Mouse (Mus musculus) brain, embryonic 14.5 days (tissue): ENCODE measurements around the gene Sox13.

Experiments
- CTCF ChIP-seq: fragments of 200-500 bp; IDR thresholded peaks from 2 replicates; pipeline ENCODE4 v1.5.1; 2012; ENCODE audit warnings: inconsistent platforms, mild to moderate bottlenecking, moderate library complexity, borderline replicate concordance; ENCODE audit not compliant: insufficient read depth, insufficient read length; ENCODE audit errors: extremely low read depth
- POLR2A ChIP-seq: fragments of 200-500 bp; IDR thresholded peaks from 2 replicates; pipeline ENCODE4 v1.6.1; 2012; ENCODE audit warnings: mild to moderate bottlenecking, inconsistent platforms, borderline replicate concordance; ENCODE audit not compliant: poor library complexity, insufficient read depth, insufficient read length, severe bottlenecking; ENCODE audit errors: extremely low read depth

DNA sequence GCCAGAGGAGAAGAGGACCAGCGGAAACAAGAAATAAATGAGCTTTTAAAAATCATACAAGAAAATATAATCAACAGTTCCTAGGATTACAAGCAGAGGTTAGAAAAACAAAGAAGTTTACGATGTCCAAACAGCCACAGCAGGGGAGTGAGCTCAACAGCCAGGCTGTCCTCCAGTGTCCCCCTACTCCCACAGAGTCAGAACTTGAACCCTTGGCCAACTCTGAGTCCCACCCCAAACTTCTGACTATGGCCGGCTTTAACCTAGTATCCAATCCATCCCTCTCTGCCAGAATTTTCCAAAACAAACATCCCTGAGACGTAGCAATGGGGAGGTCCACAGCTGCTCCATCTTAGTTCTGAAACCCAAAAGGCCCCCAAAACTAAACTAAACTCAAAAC lies 45.0 kb upstream of the Sox13 start:
- no peak for TF ChIP-seq POLR2A
- no peak for TF ChIP-seq CTCF
